Mouse (Mus musculus) heart, embryonic 14.5 days (tissue): Measurements from ENCODE around the gene Ralgps1. TPM values are rescaled to one million over a fixed set of nuclear protein-coding genes. Genes with fewer than 3 reads are reported as not detected.

Experiments used
- ATAC-seq: fragments of 200-750 bp; cut with Nextera tagmentation; 2 replicates; pipeline ENCODE4 v1.8.0; 2017; ENCODE audit warnings: low read depth, moderate TSS enrichment; ENCODE audit not compliant: insufficient number of reproducible peaks, insufficient read depth, low FRiP score
- H3K27ac ChIP-seq, 2 experiments: fragments of 200-500 bp in 1 of 2; fragments of 300-500 bp in 1 of 2; sonication (generic) in 1 of 2; replicated peaks in 1 of 2; 2 replicates each; pipeline ENCODE4 v1.5.1; 2012 to 2014; ENCODE audit warnings: low read depth in 2 of 2, low read length in 2 of 2, control low read depth in 1 of 2, mild to moderate bottlenecking in 1 of 2, mixed read lengths in 1 of 2; ENCODE audit not compliant: control insufficient read depth in 1 of 2, insufficient read depth in 1 of 2
- H3K27me3 ChIP-seq: fragments of 300-500 bp; sonication (generic); 2 replicates; pipeline ENCODE4 v1.6.1; 2014; ENCODE audit warnings: mild to moderate bottlenecking, low read length, control low read depth; ENCODE audit not compliant: control insufficient read depth, insufficient read depth
- H3K36me3 ChIP-seq: fragments of 300-500 bp; sonication (generic); 2 replicates; pipeline ENCODE4 v1.6.1; 2014; ENCODE audit warnings: mild to moderate bottlenecking, control low read depth, low read length, mixed read lengths; ENCODE audit not compliant: control insufficient read depth, insufficient read depth
- H3K4me1 ChIP-seq, 2 experiments: fragments of 200-500 bp in 1 of 2; fragments of 300-500 bp in 1 of 2; sonication (generic) in 1 of 2; 2 replicates each; pipeline ENCODE4 v1.6.1; 2012 to 2014; ENCODE audit warnings: low read length in 2 of 2, control low read depth in 1 of 2, mixed read lengths in 1 of 2; ENCODE audit not compliant: control insufficient read depth in 2 of 2, insufficient read depth in 2 of 2
- H3K4me2 ChIP-seq: fragments of 300-500 bp; sonication (generic); 2 replicates; pipeline ENCODE4 v1.6.1; 2014; ENCODE audit warnings: mild to moderate bottlenecking, low read length
- H3K4me3 ChIP-seq, 2 experiments: fragments of 200-500 bp in 1 of 2; fragments of 300-500 bp in 1 of 2; sonication (generic) in 1 of 2; 2 replicates each; pipeline ENCODE4 v1.5.1; 2012 to 2014; ENCODE audit warnings: low read length in 2 of 2, mild to moderate bottlenecking in 2 of 2, control low read depth in 1 of 2, low read depth in 1 of 2, moderate library complexity in 1 of 2; ENCODE audit not compliant: control insufficient read depth in 1 of 2, insufficient read depth in 1 of 2
- H3K9ac ChIP-seq: fragments of 300-500 bp; sonication (generic); 2 replicates; pipeline ENCODE4 v1.6.1; 2014; ENCODE audit warnings: mild to moderate bottlenecking, low read length
- H3K9me3 ChIP-seq: fragments of 300-500 bp; sonication (generic); 2 replicates; pipeline ENCODE4 v1.6.1; 2016; ENCODE audit warnings: low read length, control low read depth; ENCODE audit not compliant: control insufficient read depth
- WGBS: fragments of 180-500 bp; shearing (Covaris S2); extraction: QIAGEN DNeasy Blood & Tissue Kit; methylation state at CpG from one replicate; pipeline ENCODE4 v1.1.7; 2014; 5-methylcytosine and 5-hydroxymethylcytosine counted together
- polyA plus RNA-seq: library from polyadenylated mRNA; unstranded; fragments of >200 nt; fragmentation: Nextera tagmentation; extraction: Ambion mirVana; gene quantifications from 2 replicates; pipeline ENCODE4 v1.2.1, GENCODE M21; 2014

Gene Ralgps1
- polyA plus RNA-seq, 1 experiment from 2014 or later: 6.7 TPM

DNA sequence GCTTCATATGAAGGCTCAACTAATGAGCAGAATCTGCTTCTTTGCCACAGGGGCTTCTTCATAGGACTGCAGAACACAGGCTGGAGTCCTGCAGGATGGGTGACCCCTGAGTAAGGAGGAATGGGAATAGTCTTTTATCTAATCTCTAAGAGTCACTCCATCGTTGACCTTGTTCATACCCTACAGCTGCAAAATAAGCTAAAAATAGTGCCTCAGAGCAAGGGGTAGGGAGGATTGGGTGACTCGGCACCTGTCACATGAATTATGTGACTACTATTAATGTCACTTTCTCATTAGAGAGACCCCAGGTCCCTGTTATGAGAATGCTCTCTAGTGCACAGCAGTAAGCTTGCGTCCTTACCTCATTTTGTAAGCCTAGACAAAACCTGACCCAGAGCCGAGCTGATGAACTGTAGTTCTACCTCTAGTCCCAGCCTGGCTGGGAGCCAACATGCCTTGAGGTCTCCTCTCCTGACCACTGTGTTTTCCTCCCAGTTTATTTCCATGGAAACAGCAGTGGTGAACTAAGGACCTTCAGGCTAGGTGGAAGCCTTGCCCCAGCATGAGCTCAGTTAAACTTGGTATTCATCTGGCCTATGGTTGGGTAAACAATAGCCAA is 117.6 kb downstream of the Ralgps1 start:
- Histone ChIP-seq H3K36me3 (no peaks in the 10 kb centered on the region), H3K27ac (peak overlapping the region; percentile 86 to 90), H3K27me3 (no peaks in the 10 kb centered on the region), H3K9ac (peak overlapping the region; percentile 56), H3K4me3 (no peak overlapping the region), H3K9me3 (no peaks in the 10 kb centered on the region), H3K4me2 (peak overlapping the region; percentile 41), H3K4me1 (peaks cover 61 to 69% of the 10 kb centered on the region in 2 experiments)
- peak; percentile 37; the same call in 1 of the 2 replicates for ATAC-seq
- WGBS: 16% methylated on average over 4 of the region's 4 CpGs

- H3K27me3 ChIP-seq: no peaks in the 10 kb centered on the region
- H3K4me1 ChIP-seq: peaks cover 61 to 69% of the 10 kb centered on the region in 2 experiments
- no peak for ATAC-seq
- H3K4me3 ChIP-seq: no peak overlapping the region
- 0 out of 2 replicates have a peak, but pooled peaks cover under 1% of the 10 kb centered on the region for H3K36me3 ChIP-seq
- H3K4me2 ChIP-seq: no peak overlapping the region
- no peaks in the 10 kb centered on the region for H3K9me3 ChIP-seq
- H3K27ac ChIP-seq: peak overlapping the region; percentile 86 to 90
- no peak overlapping the region for H3K9ac ChIP-seq
- WGBS: 87% methylated on average over 6 of the region's 6 CpGs
Measured at GRCm38 (mm10) chr2:33252751-33253150, 118.5 kb downstream of the Ralgps1 start.

DNA sequence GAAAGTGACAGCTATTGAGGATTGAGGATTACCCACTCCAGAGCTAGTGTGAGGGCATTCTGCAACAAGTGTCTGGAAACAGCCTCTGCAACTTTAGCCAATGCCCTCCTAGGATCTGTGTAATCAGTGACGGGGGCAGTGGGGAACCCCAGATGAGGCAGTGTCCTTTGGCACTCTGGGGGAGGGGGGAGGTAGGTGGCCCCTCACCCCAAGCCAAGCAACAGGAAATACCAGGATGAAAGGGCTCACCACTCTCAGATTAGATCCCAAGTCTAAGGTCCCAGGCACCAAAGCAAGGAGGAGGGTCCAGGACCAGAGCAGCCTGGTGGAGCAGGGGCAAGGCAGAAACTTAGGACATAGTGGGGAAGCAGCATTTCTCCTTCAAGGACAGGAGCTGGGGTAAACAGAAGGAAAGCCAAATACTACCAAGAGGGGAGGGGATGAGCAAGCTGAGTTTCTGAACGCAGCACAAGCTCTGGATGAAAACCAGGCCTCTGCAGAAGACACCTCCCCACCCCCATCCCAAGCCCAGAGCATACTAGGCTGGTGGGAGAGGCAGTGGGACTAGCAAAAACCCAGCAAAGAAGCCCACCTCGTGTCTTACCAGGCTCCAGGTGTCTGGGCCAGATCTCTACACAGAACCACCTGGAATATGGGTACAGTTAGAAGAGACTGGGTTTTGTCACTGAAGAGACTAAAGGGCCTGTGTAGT is 121.2 kb downstream of the Ralgps1 start:
- Histone ChIP-seq H3K4me1 (peaks cover 50 to 60% of the 10 kb centered on the region in 2 experiments), H3K4me3 (no peak overlapping the region), H3K36me3 (peaks cover 23% of the 10 kb centered on the region), H3K4me2 (no peak overlapping the region), H3K9ac (peak overlapping the region; percentile 32), H3K27me3 (no peaks in the 10 kb centered on the region), H3K27ac (peak overlapping the region; percentile 64 to 72), H3K9me3 (no peaks in the 10 kb centered on the region)
- ATAC-seq: no peak
- WGBS: 31% methylated on average over 3 of the region's 3 CpGs

- no peaks in the 10 kb centered on the region for H3K9me3 ChIP-seq
- no peaks in the 10 kb centered on the region for H3K27me3 ChIP-seq
- ATAC-seq: no peak
- H3K4me1 ChIP-seq: peaks cover 44 to 55% of the 10 kb centered on the region in 2 experiments
- H3K4me2 ChIP-seq: no peak overlapping the region
- peaks cover 36% of the 10 kb centered on the region for H3K36me3 ChIP-seq
- H3K4me3 ChIP-seq: no peak overlapping the region
- H3K27ac ChIP-seq: no peak overlapping the region
- 85% methylated on average over 7 of the region's 7 CpGs for WGBS
- H3K9ac ChIP-seq: no peak overlapping the region
Measured at GRCm38 (mm10) chr2:33248549-33248948, 122.7 kb downstream of the Ralgps1 start.

- Histone ChIP-seq H3K4me2 (no peak overlapping the region), H3K36me3 (peaks cover 53% of the 10 kb centered on the region), H3K27me3 (no peaks in the 10 kb centered on the region), H3K9me3 (no peaks in the 10 kb centered on the region), H3K4me3 (no peak overlapping the region), H3K9ac (no peak overlapping the region), H3K27ac (no peak overlapping the region), H3K4me1 (peaks cover 28 to 38% of the 10 kb centered on the region in 2 experiments)
- 70% methylated on average over 5 of the region's 5 CpGs for WGBS
- ATAC-seq: no peak
Measured at GRCm38 (mm10) chr2:33246841-33247240, 124.4 kb downstream of the Ralgps1 start.

GRCm38 (mm10) chr2:33245350-33245749 is 125.9 kb downstream of the Ralgps1 start:
- no peaks in the 10 kb centered on the region for H3K9me3 ChIP-seq
- no peak overlapping the region for H3K4me3 ChIP-seq
- peaks cover 54% of the 10 kb centered on the region for H3K36me3 ChIP-seq
- no peak for ATAC-seq
- H3K27ac ChIP-seq: peak overlapping the region in 1 of 2 experiments; percentile 47; a peak in 2 of 4 replicates
- no peaks in the 10 kb centered on the region for H3K27me3 ChIP-seq
- peaks cover 22 to 30% of the 10 kb centered on the region in 2 experiments for H3K4me1 ChIP-seq
- no peak overlapping the region; the same call in 1 of the 2 replicates for H3K9ac ChIP-seq
- H3K4me2 ChIP-seq: no peak overlapping the region

DNA sequence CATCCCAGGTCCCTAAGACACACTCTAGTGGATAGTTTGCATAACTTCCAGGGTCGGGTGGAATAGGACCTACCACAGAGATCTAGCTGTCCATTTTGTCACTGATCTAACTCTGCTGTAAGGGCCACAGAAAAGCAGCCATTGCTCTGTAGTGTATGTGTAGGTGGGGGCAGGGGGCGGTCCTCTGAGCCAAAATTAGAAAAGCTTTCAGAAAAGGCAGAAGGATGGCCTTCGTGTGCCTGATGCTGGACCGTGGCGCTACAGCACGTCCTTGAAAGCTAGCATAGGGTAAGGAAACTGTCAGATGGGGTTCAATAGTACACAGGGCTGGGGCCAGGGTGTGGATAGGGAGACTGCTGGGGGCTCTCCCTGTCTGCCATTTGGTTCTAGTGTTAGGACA is 126.4 kb downstream of the Ralgps1 start:
- WGBS: 17% methylated on average over 6 of the region's 6 CpGs
- peaks cover 54% of the 10 kb centered on the region for H3K36me3 ChIP-seq
- no peaks in the 10 kb centered on the region for H3K9me3 ChIP-seq
- H3K27ac ChIP-seq: peak overlapping the region; percentile 14 to 47
- ATAC-seq: no peak
- peaks cover 18 to 28% of the 10 kb centered on the region in 2 experiments for H3K4me1 ChIP-seq
- no peaks in the 10 kb centered on the region for H3K27me3 ChIP-seq
- peak overlapping the region; percentile 21; the same call in 1 of the 2 replicates for H3K9ac ChIP-seq
- H3K4me3 ChIP-seq: no peak overlapping the region
- no peak overlapping the region for H3K4me2 ChIP-seq
